Mouse (Mus musculus) urinary bladder, postnatal 14 days (tissue): ENCODE measurements at regions not wholly inside any gene's neighbourhood (a gene's known extent, or its start where the extent isn't known, plus 50 kb on each side); places are given as distances from the start of the nearest gene placed in this dataset.
A peak's percentile ranks its signal among the peaks of the same experiment; 100 is the strongest.

Experiments used
- DNase-seq: peaks from one replicate; pipeline ENCODE4 v3.0.0; 2021; ENCODE audit warnings: low spot score

DNA sequence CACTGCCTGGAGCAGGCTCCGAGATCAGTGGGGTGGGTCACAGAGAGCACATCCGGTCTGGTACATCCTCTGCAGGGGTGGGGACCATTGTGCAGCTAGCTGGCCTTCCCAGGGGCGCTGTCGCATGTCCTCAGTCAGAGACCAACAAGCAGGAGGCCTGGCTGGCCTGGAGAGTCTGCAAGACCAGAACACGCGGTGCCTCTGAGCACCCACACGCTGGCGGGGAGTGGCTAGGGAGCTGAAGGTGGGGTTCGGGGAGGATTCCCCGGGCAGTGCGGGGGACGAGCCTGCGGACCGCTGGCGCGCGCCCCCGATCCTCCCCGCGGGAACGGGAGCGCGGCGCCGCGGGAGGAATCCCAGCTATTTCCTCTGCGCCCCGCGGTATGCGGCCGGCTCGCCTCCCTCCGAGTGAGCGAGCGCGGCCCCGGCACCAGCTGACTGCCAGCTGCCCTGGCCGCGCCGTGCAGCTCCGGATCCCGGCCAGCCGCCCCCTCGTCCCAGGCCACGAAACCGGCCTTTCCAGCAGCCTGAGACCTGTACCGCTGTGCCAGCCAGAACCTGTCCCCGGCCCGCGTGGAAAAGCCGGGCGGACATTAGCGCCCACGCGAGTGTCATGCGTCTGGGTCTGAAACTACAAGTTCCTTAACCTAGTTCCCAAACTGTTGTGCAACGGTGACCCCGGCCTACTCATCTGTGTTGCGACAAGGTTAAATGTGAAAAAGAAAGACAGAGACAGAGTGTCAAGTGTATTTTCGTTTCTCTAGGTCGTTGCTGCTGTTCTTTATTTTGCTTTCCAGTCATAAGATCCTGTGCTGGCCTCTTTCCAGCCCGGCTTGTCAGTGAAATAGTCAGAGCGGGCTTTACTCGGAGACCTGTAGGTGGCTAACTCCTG is 61.2 kb downstream of the Pkdcc start:
- peak; percentile 76 for DNase-seq

DNA sequence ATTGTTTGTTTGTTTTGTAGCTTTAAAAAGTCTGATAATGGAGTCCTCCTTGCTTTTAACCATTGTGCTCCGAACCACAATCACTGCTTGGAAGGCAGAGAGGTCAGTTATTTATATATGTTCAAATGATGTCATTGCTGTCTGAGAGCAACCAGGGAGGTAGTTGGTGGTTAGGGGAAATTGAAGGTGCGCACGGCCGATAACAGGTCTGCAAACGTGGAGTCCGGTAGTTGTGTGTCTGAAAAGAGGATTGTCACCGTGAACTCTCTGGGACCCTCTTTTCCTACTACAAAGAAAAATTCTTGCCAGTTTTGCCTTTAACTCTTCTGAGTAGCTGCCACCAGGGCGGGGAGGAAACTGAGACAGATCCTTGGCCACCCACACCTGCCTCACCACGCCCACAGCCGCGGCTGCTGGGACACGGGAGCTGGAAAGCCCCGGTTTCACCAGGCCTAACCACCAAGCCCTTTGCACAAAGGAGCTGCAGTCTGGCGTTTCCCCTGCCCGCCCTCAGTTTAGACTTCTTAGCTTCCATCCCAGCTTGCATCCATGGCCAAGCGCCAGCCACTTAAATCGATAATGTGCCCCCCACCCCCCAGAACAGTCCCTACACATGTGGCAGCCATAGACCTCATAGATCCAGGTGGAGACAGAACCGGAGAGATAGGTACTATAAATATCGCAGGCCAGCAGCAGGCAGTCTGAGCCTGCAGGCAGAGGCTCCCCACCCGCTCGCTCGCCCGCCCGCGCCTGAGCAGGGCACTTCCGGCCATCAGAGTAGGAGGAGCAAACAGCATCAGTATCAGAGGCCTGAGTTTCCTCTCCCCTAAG is 62.2 kb downstream of the Pkdcc start:
- peak; percentile 63 for DNase-seq

DNA sequence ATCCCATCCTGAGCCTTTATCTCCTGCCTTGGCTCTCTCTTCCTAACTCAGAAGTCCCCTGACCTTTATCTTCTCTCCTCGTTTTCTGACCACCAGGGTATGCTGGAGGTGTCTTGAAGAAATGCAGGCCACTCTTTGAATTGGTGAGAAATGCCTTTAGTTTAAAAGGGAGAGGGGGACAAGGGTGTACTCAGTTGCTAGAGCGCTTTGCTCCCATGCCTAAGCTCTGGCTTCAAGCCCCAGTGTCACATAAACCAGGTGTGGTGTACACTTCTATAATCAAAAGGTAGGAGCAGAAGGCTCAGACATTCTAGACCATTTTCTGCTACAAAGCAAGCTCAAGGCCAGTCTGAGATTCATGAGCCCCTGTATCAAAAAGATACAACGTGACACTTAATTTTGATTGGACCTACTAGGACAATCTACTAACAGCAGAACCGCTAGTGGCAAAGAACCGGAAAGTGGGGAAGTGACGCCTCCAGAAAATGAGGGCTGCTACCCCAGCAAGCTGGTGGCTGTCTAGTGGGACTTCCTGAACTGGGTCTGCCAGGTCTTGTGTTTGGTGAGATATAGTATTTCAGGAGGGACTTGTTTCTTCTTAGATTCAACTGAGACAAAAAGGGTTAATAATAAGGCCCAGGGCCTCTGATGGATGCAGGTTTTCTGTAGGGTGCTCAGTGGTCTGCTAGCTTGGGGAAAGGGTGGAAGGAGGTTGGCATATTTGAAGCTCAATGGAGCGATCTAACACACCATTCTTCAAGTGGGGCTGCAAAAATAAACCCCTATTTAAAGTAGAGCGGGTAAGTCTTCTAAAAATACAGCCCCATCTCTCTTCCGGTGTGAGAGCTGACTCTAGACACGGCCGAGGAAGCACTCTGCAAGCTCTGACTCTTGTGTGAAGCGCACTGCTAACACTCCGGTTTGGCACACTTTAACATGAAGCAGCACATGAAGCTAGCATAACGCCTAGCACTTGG is 63.1 kb downstream of the Pkdcc start:
- DNase-seq = no peak

DNA sequence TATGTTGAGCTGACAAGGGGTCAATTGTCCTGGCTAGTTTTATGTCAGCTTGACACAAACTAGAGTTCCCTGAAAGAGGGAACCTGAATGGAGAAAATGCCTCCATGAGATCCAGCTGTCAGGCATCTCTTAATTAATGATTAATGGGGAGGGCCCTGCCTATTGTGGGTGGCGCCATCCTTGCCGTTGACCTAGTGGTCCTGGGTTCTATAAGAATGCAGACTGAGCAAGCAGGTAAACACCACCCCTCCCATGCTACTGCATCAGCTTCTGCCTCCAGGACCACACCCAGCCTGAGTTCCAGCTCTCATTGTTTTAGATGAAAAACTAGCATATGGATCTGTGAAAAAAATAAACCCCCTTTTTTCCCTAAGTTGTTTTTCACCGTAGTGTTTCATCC is 67.4 kb upstream of the Eml4 start:
- no peak for DNase-seq

DNA sequence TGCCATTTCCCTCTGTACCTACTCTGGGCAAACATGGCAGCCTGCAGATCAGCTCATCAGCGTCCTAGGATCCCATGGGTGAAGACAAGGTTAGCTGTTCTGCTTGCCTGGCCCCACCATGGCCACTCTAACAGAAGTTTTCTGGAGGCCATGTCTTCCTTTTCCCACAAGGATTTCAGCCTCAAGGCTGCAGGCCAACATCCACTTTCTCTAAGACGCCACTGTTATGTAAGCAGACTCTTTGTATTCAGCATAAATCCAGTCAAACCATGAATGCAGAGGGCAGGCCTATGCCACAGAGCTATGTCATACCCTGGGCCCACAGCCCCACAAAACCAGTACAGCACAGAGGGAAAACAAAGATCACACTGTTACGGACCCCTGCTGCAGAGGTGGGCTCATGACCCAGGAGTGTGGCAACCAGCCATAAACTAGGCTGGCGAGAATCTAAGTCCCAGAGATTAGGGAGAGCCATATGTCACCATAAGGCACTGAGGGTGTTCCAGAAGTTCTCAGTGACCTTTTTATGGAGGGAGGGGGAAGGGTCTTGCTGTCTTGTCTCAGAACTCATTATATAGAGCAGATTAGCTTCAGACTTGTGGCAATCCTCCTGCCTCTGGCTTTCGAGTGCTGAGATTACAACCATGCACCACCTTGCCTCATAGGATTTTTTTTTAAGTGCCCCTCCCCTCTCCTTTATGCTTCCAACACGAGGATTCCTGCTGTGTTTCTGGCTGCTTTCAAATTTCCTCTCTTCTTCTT is 63.2 kb upstream of the Eml4 start:
- no peak for DNase-seq

DNA sequence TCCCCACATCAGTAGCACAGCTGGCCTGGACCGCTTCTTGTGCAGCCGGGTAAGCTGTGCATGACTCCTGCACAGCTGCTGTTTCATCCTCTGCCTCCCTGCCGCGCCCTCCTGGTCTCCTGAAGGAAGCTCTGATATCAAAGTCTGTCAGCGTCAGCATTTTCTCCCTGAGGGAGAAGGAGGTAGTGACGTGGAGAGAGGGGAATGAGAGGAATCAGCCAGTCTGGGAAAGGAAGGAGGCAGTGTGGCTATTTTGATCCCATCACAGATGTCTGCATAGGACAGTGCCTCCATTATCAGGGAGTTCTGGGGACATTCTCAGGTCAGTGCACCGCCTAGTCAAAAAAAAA is 62.6 kb upstream of the Eml4 start:
- DNase-seq = no peak

DNA sequence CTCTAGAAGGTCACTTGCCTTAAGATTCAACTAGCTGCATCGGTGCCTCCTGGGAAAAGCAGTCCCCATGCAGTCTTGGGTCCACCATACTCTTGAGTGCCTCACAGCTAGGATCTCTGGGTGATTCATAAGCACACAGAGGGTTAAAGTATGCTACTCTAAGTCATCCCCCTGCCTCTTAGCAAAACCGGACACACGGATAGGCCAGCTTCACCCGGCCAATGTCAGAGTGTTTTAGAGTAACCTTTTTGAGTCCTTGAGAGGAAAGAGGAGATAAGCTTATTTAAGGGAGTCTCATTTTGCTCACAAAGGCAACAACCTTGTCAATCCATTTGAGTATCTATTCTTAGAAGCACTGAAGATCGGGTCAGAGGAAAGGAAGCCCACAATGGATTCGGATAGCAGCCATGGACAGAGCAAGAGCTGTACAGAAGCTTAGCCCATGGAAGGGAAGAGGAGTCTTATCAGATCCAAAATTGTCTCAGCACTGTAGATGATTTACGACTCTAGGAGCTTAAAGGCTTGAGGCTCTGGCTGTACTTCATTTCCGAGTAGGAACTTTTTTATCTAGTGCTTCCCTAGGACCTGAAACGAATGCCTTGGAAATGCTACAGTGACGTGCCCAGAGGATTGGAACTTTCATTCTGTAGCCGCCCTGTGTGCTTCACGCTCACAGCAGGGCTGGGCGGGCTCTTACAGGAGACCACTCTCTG is 55.0 kb upstream of the Eml4 start:
- no peak for DNase-seq

DNA sequence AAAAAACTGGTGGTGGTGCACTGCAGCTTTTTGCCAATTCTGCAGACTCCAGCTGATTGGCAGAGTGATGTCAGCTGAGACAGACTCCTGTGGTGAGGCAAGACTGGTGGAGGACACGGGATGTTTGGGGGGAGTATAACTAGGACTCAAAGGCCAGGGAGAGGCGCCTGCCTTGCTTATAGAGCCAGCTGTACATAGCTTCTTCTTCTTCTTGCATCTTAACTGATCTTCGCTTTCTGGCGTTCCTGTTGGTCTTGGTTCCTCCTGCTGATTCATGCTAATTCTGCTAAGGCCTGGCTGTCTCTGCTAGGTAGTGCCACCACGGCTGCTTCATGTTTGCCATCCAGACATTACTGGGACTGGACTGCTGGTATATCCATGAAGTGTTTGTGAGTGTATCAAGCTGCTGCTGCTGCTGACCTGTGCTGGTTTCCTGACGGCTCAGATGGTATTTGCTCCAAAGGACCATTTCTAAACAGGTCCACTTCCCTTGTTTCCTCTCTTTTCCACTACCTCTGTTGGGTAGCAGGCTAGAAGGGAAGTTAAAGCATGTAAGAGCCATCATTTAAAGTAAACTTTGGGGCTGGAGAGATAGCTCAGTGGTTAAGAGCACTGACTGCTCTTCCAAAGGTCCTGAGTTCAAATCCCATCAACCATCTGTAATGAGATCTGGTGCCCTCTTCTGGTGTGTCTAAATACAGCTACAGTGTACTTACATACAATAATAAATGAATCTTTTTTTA is 53.2 kb upstream of the Eml4 start:
- DNase-seq = no peak
